Mouse (Mus musculus) forebrain, embryonic 14.5 days (tissue): Measurements from ENCODE around the gene Zcchc10. TPM values are rescaled to one million over a fixed set of nuclear protein-coding genes. Genes with fewer than 3 reads are reported as not detected.
"Not testable (repeated sequence)": the region's sequence is repeated elsewhere in the genome, so short reads cannot be mapped to it uniquely, and the experiment has no call there.

Source experiments
- ATAC-seq: fragments of 200-750 bp; cut with Nextera tagmentation; 2 replicates; pipeline ENCODE4 v1.8.0; 2017; ENCODE audit warnings: mild to moderate bottlenecking, moderate library complexity
- DNase-seq: peaks from one replicate; pipeline ENCODE4 v3.0.0-alpha.2; 2015; ENCODE audit warnings: low spot score
- H3K27ac ChIP-seq: fragments of 300-500 bp; sonication (generic); 2 replicates; pipeline ENCODE4 v1.5.1; 2014; ENCODE audit warnings: low read depth, mild to moderate bottlenecking, control low read depth, low read length, moderate library complexity
- H3K27me3 ChIP-seq: fragments of 300-500 bp; sonication (generic); replicated peaks from 2 replicates; pipeline ENCODE4 v1.6.1; 2014; ENCODE audit warnings: low read length, control low read depth, mixed read lengths; ENCODE audit not compliant: control insufficient read depth, insufficient read depth
- H3K36me3 ChIP-seq: fragments of 300-500 bp; sonication (generic); 2 replicates; pipeline ENCODE4 v1.6.1; 2014; ENCODE audit warnings: low read length, control low read depth; ENCODE audit not compliant: control insufficient read depth, insufficient read depth
- H3K4me1 ChIP-seq: fragments of 300-500 bp; sonication (generic); 2 replicates; pipeline ENCODE4 v1.6.1; 2014; ENCODE audit warnings: antibody characterized with exemption, low read length, control low read depth; ENCODE audit not compliant: control insufficient read depth, insufficient read depth
- H3K4me2 ChIP-seq: fragments of 300-500 bp; sonication (generic); 2 replicates; pipeline ENCODE4 v1.6.1; 2014; ENCODE audit warnings: mild to moderate bottlenecking, control low read depth, low read length
- H3K4me3 ChIP-seq: fragments of 300-500 bp; sonication (generic); 2 replicates; pipeline ENCODE4 v1.5.1; 2014; ENCODE audit warnings: low read depth, low read length, control low read depth
- H3K9ac ChIP-seq: fragments of 300-500 bp; sonication (generic); 2 replicates; pipeline ENCODE4 v1.6.1; 2014; ENCODE audit warnings: mild to moderate bottlenecking, low read length, control low read depth, moderate library complexity
- H3K9me3 ChIP-seq: fragments of 300-500 bp; sonication (generic); replicated peaks from 2 replicates; pipeline ENCODE4 v1.6.1; 2016; ENCODE audit warnings: low read length, control low read depth, mixed read lengths; ENCODE audit not compliant: control insufficient read depth
- WGBS: fragments of 180-500 bp; shearing (Covaris S2); extraction: QIAGEN DNeasy Blood & Tissue Kit; methylation state at CpG from one replicate; pipeline ENCODE4 v1.1.7; 2014; 5-methylcytosine and 5-hydroxymethylcytosine counted together
- polyA plus RNA-seq: library from polyadenylated mRNA; unstranded; fragments of >200 nt; fragmentation: Nextera tagmentation; extraction: Ambion mirVana; gene quantifications from 2 replicates; pipeline ENCODE4 v1.2.1, GENCODE M21; 2014

Gene Zcchc10
- polyA plus RNA-seq, 1 experiment from 2014 or later: 16.0 TPM

DNA sequence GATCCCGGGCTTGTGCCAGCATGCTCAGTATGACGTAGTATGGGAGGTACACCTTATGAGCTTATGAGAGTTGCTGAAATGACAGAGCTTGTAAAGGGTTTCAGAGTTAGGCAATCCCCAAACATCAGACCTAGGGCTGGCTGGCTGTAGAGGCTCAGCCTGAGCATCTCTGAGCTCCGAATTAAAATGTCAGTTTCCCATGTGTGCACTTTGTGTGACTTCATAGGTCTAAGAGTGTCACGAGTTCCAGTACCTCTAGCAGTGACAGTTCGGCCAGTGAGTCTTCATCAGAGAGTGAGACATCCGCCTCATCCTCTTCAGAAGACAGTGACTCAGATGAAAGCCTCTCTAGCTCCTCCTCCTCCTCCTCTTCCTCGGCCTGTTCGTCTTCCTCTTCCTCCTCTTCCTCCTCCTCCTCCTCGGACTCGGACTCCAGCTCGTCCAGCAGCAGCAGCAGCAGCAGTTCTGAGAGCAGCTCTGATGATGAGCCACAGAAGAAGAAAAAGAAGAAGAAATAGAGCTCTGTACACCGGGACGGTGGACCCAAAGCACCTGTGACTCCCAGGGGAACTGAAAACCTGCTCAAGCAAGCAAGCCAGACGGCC lies 7.7 kb downstream of the Zcchc10 start:
- Histone ChIP-seq H3K4me3 (no peak overlapping the region), H3K36me3 (peaks cover 52% of the 10 kb centered on the region), H3K9ac (no peak overlapping the region), H3K4me1 (no peaks in the 10 kb centered on the region), H3K4me2 (no peak overlapping the region), H3K27ac (no peak overlapping the region), H3K9me3 (no peaks in the 10 kb centered on the region), H3K27me3 (no peaks in the 10 kb centered on the region)
- DNase-seq: no peak
- ATAC-seq: no peak
- 91% methylated on average over 14 of the region's 14 CpGs for WGBS

DNA sequence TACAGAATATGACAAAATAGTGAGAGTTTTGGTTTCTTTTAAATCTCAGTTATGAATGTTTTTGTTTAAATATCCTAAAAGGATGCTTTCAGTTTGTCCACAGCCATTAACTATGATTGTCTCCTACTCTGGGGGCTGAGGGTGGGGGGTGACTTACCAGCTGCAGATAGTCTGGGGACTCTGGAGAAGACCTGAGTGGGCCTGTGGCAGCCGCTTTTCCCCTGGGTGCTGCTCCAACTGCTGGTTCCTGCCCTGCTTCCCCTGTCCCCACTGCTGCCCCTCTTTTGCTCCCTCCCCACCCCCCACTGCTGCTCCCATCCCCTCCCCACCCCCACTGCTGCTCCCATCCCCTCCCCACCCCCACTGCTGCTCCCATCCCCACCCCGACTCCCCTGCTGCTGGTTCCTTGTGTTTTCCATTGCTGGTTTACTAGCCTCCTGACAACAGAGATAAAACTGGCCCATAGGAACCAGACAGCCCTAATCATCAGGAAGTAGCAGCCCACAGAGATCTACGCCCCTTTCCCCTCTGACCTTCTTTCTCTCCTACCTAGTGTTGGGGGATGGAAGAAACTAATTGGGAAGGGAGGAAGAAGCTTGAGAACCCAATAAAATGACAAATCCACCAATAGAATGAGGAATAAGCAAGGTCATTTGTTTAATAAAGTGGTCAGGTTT lies 11.2 kb downstream of the Zcchc10 start:
- no peaks in the 10 kb centered on the region for H3K9me3 ChIP-seq
- H3K4me3 ChIP-seq: no peak overlapping the region
- DNase-seq: no peak
- H3K4me2 ChIP-seq: no peak overlapping the region
- H3K4me1 ChIP-seq: no peaks in the 10 kb centered on the region
- H3K36me3 ChIP-seq: peaks cover 26% of the 10 kb centered on the region
- H3K27ac ChIP-seq: no peak overlapping the region
- no peak for ATAC-seq
- no peak overlapping the region for H3K9ac ChIP-seq
- 40% methylated on average over 3 of the region's 3 CpGs for WGBS
- H3K27me3 ChIP-seq: no peaks in the 10 kb centered on the region

DNA sequence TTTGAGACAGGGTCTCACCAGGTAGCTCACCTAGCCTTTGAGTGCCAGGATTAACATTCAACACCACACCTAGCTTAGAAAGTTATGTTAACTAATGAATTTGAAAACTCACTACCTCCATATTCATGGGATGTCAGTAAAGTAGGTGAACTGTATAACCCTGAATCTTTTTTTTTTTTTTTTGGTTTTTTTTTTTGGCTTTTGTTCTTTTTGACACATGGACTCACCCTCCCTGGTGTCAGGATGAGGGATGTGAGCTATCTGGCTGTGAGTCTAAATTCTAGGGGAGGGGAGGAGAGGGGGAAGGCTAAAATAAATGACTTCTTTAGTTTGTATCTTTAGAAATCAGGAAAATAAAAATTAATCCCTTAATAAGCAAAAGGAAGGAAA lies 11.7 kb downstream of the Zcchc10 start:
- ATAC-seq (no peak), DNase-seq (no peak)

DNA sequence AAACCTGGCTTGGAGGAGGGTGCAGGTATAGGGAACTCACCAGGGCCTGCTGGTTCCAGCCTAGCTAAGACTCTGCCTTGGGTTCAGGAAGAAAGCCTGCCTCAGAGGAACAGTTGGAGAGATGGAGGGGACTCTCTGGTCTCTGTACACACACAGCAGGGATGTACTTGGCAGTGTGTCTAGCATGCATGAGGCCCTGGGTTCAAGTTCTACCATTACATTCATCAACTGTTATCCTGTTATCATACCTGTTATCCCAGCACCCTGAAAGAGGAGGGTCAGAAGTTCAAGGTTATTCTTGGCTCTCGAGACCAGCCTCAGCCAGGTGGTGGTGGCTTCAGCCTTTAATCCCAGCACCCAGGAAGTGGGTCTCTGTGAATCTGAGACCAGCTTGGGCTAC lies 12.4 kb downstream of the Zcchc10 start:
- no peak for DNase-seq

More for the DNA sequence above, 11.7 kb downstream of the Zcchc10 start:
- Histone ChIP-seq H3K4me2 (no peak overlapping the region), H3K9me3 (no peaks in the 10 kb centered on the region), H3K9ac (no peak overlapping the region), H3K27ac (no peak overlapping the region), H3K4me1 (no peaks in the 10 kb centered on the region), H3K27me3 (no peaks in the 10 kb centered on the region), H3K36me3 (peaks cover 21% of the 10 kb centered on the region), H3K4me3 (no peak overlapping the region)

DNA sequence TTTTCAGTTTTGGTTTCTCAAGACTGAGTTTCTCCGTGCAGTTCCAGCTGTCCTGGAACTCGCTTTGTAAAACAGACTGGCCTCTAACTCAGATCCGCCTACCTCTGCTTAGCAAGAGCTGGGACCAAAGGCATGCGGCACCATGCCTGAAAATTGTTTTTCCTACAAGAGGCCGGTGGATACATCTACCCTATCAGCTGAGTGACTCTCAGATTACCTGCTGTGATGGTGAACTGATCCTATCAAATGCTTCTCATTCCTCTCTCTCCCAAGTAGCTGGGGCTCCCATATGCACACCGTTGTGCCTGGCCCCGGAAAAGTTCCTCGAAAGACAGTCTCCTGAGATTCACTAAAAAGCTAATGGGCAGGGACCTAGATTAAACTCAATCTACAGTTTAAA lies 13.2 kb downstream of the Zcchc10 start:
- H3K4me3 ChIP-seq: no peak overlapping the region
- H3K9me3 ChIP-seq: no peaks in the 10 kb centered on the region
- H3K4me2 ChIP-seq: no peak overlapping the region
- ATAC-seq (no peak), DNase-seq (no peak)
- WGBS: 67% methylated on average over 8 of the region's 8 CpGs
- no peak overlapping the region for H3K27ac ChIP-seq
- no peaks in the 10 kb centered on the region for H3K27me3 ChIP-seq
- no peak overlapping the region for H3K9ac ChIP-seq
- no peaks in the 10 kb centered on the region for H3K4me1 ChIP-seq
- peaks cover 7% of the 10 kb centered on the region; the same call in 1 of the 2 replicates for H3K36me3 ChIP-seq

More for the DNA sequence above, 12.4 kb downstream of the Zcchc10 start:
- no peak overlapping the region for H3K4me2 ChIP-seq
- H3K27ac ChIP-seq: no peak overlapping the region
- H3K9ac ChIP-seq: no peak overlapping the region
- H3K36me3 ChIP-seq: peaks cover 13% of the 10 kb centered on the region
- no peaks in the 10 kb centered on the region for H3K27me3 ChIP-seq
- ATAC-seq: no peak
- H3K4me3 ChIP-seq: no peak overlapping the region
- no peaks in the 10 kb centered on the region for H3K4me1 ChIP-seq
- H3K9me3 ChIP-seq: no peaks in the 10 kb centered on the region
- 81% methylated on average over 1 of the region's 1 CpGs for WGBS

DNA sequence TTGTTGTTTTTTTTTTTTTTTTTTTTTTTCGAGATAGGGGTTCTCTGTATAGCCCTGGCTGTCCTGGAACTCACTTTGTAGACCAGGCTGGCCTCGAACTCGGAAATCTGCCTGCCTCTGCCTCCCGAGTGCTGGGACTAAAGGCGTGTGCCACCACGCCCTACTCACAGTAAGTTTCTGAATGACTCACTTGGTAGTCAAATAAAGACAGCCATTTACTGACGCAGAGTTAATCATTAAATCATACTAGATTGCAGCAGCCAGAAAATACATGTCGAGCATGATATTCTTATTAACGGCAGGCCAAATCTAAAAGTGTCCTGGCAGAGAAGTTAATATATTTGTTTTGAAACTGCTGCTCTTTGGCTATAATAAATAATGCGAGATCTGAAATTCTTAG lies 16.5 kb downstream of the Zcchc10 start:
- not testable (repeated sequence) for H3K4me1 ChIP-seq, DNase-seq, H3K4me2 ChIP-seq, H3K9me3 ChIP-seq, H3K4me3 ChIP-seq, ATAC-seq, H3K27me3 ChIP-seq, H3K27ac ChIP-seq, H3K9ac ChIP-seq, H3K36me3 ChIP-seq
- whole genome bisulfite sequencing: 89% methylated on average over 10 of the region's 10 CpGs

DNA sequence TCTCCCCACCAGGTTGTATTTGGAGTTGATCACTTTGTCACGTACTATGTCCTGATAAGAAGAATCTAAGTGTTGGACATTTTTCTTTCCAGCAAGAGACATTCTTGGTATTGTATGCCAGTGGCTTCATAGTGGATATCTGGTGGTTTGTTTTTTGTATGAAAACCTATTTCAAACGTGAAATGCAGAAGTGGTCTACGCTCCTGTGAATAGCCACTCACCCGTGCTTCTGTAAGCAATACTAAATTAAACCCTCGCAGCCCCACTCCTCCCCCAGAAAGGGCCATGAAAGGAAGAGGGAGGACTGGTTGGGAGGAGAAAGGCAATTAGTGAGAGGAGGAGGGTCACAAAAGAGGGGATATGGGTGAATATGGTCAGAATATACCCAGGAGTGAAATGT lies 18.2 kb downstream of the Zcchc10 start:
- Histone ChIP-seq H3K9me3 (no peaks in the 10 kb centered on the region), H3K4me1 (no peaks in the 10 kb centered on the region), H3K27ac (no peak overlapping the region), H3K4me2 (no peak overlapping the region), H3K27me3 (no peaks in the 10 kb centered on the region), H3K9ac (no peak overlapping the region), H3K36me3 (no peaks in the 10 kb centered on the region), H3K4me3 (no peak overlapping the region)
- DNase-seq (no peak), ATAC-seq (no peak)
- WGBS: 32% methylated on average over 5 of the region's 5 CpGs

DNA sequence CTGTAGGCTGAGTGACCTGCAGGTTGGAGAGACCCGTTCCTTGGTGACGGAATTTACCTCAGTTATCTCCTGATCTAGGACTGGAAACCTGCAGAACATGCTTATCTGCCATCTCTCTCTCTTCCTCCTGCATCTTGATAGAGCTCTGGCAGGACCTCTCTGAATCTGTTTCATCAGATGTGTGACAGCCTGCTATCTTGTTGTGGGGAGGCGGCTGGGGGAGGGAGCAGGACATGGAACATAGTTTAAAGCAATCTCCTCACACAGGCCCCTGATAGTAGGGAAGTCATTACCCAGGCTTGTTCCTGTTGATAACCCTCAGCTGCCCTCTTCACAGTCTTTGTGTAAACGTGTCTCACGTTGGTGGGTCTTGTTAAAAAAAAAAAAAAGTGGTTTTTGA lies 20.8 kb downstream of the Zcchc10 start:
- Histone ChIP-seq H3K4me3 (no peak overlapping the region), H3K9ac (no peak overlapping the region), H3K36me3 (no peaks in the 10 kb centered on the region), H3K4me2 (no peak overlapping the region), H3K27ac (no peak overlapping the region), H3K9me3 (no peaks in the 10 kb centered on the region), H3K27me3 (no peaks in the 10 kb centered on the region), H3K4me1 (no peaks in the 10 kb centered on the region)
- 48% methylated on average over 5 of the region's 5 CpGs for WGBS
- DNase-seq: no peak
- ATAC-seq: no peak

DNA sequence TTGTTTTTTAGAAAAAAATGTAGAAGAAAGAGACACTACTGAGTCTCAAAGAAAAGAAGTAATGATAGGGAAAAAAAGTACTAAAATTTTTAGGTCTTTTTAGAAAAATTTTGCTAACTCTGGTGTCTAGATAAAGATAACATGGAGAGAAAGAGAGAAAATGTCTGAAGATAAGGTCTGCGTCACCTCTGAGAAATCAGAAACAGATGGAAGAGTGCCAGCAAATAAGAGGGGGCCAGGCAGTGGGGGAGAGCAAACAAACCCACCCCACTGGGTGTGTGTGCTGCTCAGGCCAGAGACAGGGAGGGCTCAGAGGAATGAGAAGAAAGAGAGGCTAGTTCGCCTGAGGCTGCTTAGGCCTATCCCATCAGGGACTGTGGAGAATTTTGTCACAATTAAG lies 21.3 kb downstream of the Zcchc10 start:
- no peaks in the 10 kb centered on the region for H3K4me1 ChIP-seq
- H3K36me3 ChIP-seq: no peaks in the 10 kb centered on the region
- no peak overlapping the region for H3K4me2 ChIP-seq
- H3K9me3 ChIP-seq: no peaks in the 10 kb centered on the region
- DNase-seq: no peak
- H3K9ac ChIP-seq: no peak overlapping the region
- H3K27ac ChIP-seq: no peak overlapping the region
- H3K27me3 ChIP-seq: no peaks in the 10 kb centered on the region
- no peak for ATAC-seq
- 59% methylated on average over 2 of the region's 2 CpGs for WGBS
- H3K4me3 ChIP-seq: no peak overlapping the region
